7 mouse cellular contexts compared by ENCODE assay signal in the genomic region with DNA sequence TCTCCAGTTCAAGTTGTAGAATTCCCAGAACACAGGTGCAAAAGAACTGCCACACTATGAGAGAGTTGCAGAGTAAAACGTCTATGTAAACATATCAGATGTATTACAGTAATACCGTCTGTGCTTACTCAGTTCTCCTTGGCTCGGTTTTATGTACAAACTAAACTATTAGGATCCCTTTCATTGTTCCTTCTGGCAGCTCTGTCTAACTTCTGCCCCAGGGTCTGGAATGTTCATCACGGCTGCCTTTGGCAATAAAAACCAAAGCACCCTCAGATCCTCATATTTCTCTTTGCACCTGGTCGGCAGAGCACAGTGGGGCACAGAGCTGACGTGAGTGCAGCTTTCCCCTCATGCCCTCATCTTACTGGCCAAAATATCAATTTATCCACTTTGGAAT. TPM values are rescaled to one million over a fixed set of nuclear protein-coding genes. Genes with fewer than 3 reads are reported as not detected.
A peak's percentile ranks its signal among the peaks of the same experiment; 100 is the strongest.
DNase-seq lines count a peak whose midpoint lies in the region; ATAC-seq and TF ChIP-seq lines count a peak whose summit lies in the region.
"Not testable (repeated sequence)": the region's sequence is repeated elsewhere in the genome, so short reads cannot be mapped to it uniquely, and the experiment has no call there.

No protein-coding gene starts in this region.

- ATAC-seq in intestine, postnatal 0 days = not testable (repeated sequence)

- not testable (repeated sequence) for TF ChIP-seq CTCF in intestine, postnatal 0 days (IDR thresholded peaks at IDR 0.05; ENCODE audit: low read depth)

- H3K4me1 ChIP-seq in intestine, postnatal 0 days (replicated peaks; ENCODE audit: control insufficient read depth, insufficient read depth, low read length) = not testable (repeated sequence)

- not testable (repeated sequence) for H3K4me3 ChIP-seq in intestine, postnatal 0 days (ENCODE audit: low read depth, low read length); macrophage (ENCODE audit: inconsistent target)

- 56% methylated on average over 6 of the region's 6 CpGs for WGBS in intestine, postnatal 0 days
- WGBS in macrophage (ENCODE audit: missing documents) = 88% methylated on average over 6 of the region's 6 CpGs

- intact Hi-C loops in left cerebral cortex, postnatal 10 days (cut with DNase I) = not testable (repeated sequence)

- H3K27ac ChIP-seq in intestine, postnatal 0 days (ENCODE audit: low read depth, low read length) = peak overlapping the region; percentile 4; the same call in 1 of the 2 replicates
- peak overlapping the region; percentile 22 for H3K27ac ChIP-seq in macrophage

- not testable (repeated sequence) for H3K9me3 ChIP-seq in intestine, postnatal 0 days (ENCODE audit: control insufficient read depth)

- DNase-seq in adrenal gland, adult (ENCODE audit: inconsistent age in 2 of 2, low spot score in 1 of 2) = peak; percentile 26 to 37
- DNase-seq in embryo, embryonic 10 days (ENCODE audit: low spot score) = peak; percentile 9
- peak; percentile 96 for DNase-seq in heart, adult 11 months
- peak; percentile 18 for DNase-seq in left cerebral cortex, postnatal 10 days (ENCODE audit: extremely low spot score in 1 of 2, low spot score in 2 of 2)
- DNase-seq in skeletal muscle tissue, adult 2 months (ENCODE audit: low read depth, low spot score) = peak; percentile 42

- H3K36me3 ChIP-seq in intestine, postnatal 0 days (ENCODE audit: control insufficient read depth, insufficient read depth); macrophage (ENCODE audit: inconsistent target): not testable (repeated sequence)

- not testable (repeated sequence) for H3K9ac ChIP-seq in intestine, postnatal 0 days (ENCODE audit: low read depth, low read length)

- H3K27me3 ChIP-seq in intestine, postnatal 0 days (replicated peaks; ENCODE audit: control insufficient read depth, insufficient read depth, low read length) = not testable (repeated sequence)

- H3K79me2 ChIP-seq in macrophage (ENCODE audit: inconsistent target) = peaks cover 35% of the 10 kb centered on the region

- H3K4me2 ChIP-seq in intestine, postnatal 0 days (replicated peaks; ENCODE audit: low read depth) = not testable (repeated sequence)

RNA-seq across cellular contexts. Expression of a gene that starts 34.5 kb away (rescaled TPM):
- polyA plus RNA-seq in intestine, postnatal 0 days (2015; fragmentation: Nextera tagmentation; extraction: Ambion mirVana) = 46.8 and 66.4 TPM in 2 replicates
- total RNA-seq in left cerebral cortex, postnatal 10 days (2021) = 100 to 1,000 TPM; 164 to 223 TPM
- total RNA-seq in macrophage (2018; cell fraction: chromatin; rRNA removed) = 1,000 to 10,000 TPM in 16 of 26 experiments, 100 to 1,000 TPM in 10; 644 to 7,809 (median 1,101) TPM
- total RNA-seq in macrophage (2018; cell fraction: cytosol; rRNA removed) = 100 to 1,000 TPM in 1 of 26 experiments, 10 to 100 TPM in 25; 11.8 to 160 (median 27.3) TPM
- total RNA-seq in macrophage (2018; cell fraction: nucleus; rRNA removed) = 1,000 to 10,000 TPM in 5 of 26 experiments, 100 to 1,000 TPM in 20, 10 to 100 TPM in 1; 96.6 to 1,945 (median 481) TPM
- 45.5 to 114 TPM (median 105 TPM) in 3 replicates for polyA plus RNA-seq in macrophage (2018)

Comparison
In these comparisons a context has a peak if more than half of its experiments do, and no peak if none do; other contexts are left out.
1. DNase-seq: peak in every context shown above with its lines; median percentile 96 in heart, adult 11 months; 42 in skeletal muscle tissue, adult 2 months; 32 in adrenal gland, adult; 18 in left cerebral cortex, postnatal 10 days; 9 in embryo, embryonic 10 days.